Mouse (Mus musculus): ENCODE results near the gene Shank2. TPM values are rescaled to one million over a fixed set of nuclear protein-coding genes. Genes with fewer than 3 reads are reported as not detected.

Shank2 gene
- total and polyA plus RNA-seq, 3 experiments: not detected

DNA sequence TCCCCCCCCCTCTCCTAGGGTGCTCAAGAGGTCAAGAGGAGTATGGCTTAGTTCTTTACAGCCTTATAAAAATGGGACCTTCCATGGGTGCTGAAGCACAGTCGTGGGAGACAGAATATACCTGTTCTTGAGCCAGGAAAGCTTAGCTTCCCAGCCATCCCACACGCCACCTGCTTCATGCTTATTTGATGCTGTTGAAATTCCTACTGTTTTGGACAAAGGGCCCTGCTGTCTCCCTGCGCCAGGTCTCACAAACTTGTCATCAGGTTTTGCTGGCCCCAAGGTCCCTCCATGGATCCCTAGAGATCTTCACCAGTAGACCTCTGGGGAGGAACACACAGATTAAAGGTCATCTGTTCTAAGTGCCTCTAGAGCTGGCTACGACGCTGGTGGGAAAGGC lies 204.5 kb downstream of the Shank2 start:
- Histone ChIP-seq H3K27ac (ENCODE audit: control insufficient read depth, low read depth, low read length) (no peak overlapping the region), H3K9me3 (replicated peaks; ENCODE audit: insufficient read depth, low read length) (no peaks in the 10 kb centered on the region), H3K9ac (ENCODE audit: control insufficient read depth, low read depth, low read length, poor library complexity, severe bottlenecking) (no peak overlapping the region), H3K27me3 (ENCODE audit: control insufficient read depth in 1 of 2, insufficient read depth in 2 of 2, low read length in 2 of 2) (no peaks in the 10 kb centered on the region), H3K4me3 (ENCODE audit: control insufficient read depth in 1 of 2, insufficient read depth in 1 of 2, low read depth in 2 of 2, low read length in 2 of 2) (no peak overlapping the region), H3K4me1 (ENCODE audit: control insufficient read depth in 1 of 2, insufficient read depth in 2 of 2, low read length in 2 of 2) (no peaks in the 10 kb centered on the region), H3K79me2 (ENCODE audit: control insufficient read depth, insufficient read depth, low read length, poor library complexity) (no peaks in the 10 kb centered on the region), H3K36me3 (ENCODE audit: control insufficient read depth in 1 of 2, insufficient read depth in 2 of 2, low read length in 2 of 2) (no peaks in the 10 kb centered on the region)
- no peak for DNase-seq (ENCODE audit: low read depth, low spot score)
- TF ChIP-seq RAD21 (IDR thresholded peaks at IDR 0.05; ENCODE audit: low read depth, low read length): no peak
- no peak for TF ChIP-seq POLR2A (IDR thresholded peaks at IDR 0.05; ENCODE audit: control insufficient read depth in 1 of 2, insufficient read depth in 1 of 2, low read depth in 1 of 2, low read length in 2 of 2, poor library complexity in 1 of 2)
- no peak for TF ChIP-seq TCF12 (IDR thresholded peaks at IDR 0.05; ENCODE audit: low read depth, low read length)
- TF ChIP-seq CHD2 (IDR thresholded peaks at IDR 0.05; ENCODE audit: low read length): no peak
- TF ChIP-seq CTCF (IDR thresholded peaks at IDR 0.05 in 2 of 3, conservative IDR thresholded peaks at IDR 0.05 in 1 of 3; ENCODE audit: control insufficient read depth in 1 of 3, insufficient read depth in 1 of 3, low read depth in 2 of 3, low read length in 3 of 3, poor library complexity in 1 of 3, severe bottlenecking in 1 of 3): no peak
- no peak for TF ChIP-seq MYC (IDR thresholded peaks at IDR 0.05; ENCODE audit: low read depth, low read length)
- no peak for TF ChIP-seq MAFK (IDR thresholded peaks at IDR 0.05; ENCODE audit: borderline replicate concordance, low read depth, low read length)

DNA sequence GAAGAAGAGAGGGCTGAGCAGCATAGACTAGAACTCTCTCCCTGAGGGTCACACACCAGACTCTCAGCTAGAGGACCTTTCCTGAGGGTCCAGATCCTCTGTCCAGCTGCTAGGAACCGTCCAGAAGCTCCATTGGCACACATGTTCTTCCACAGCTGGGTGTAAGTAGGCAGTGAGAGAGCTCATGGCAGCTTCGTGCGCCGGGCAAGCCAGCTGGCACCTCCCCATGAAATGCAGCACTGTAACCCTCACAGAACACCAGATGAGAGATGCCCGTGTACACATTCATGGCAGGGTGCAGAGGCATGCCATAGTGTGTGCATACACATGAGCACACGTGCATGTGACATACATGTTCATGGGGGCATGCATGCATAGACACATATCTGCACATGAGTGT lies 205.4 kb downstream of the Shank2 start:
- no peak overlapping the region for H3K4me3 ChIP-seq (ENCODE audit: control insufficient read depth in 1 of 2, insufficient read depth in 1 of 2, low read depth in 2 of 2, low read length in 2 of 2)
- H3K27me3 ChIP-seq (ENCODE audit: control insufficient read depth in 1 of 2, insufficient read depth in 2 of 2, low read length in 2 of 2): no peaks in the 10 kb centered on the region
- H3K79me2 ChIP-seq (ENCODE audit: control insufficient read depth, insufficient read depth, low read length, poor library complexity): no peaks in the 10 kb centered on the region
- no peaks in the 10 kb centered on the region for H3K9me3 ChIP-seq (replicated peaks; ENCODE audit: insufficient read depth, low read length)
- no peak overlapping the region for H3K9ac ChIP-seq (ENCODE audit: control insufficient read depth, low read depth, low read length, poor library complexity, severe bottlenecking)
- no peaks in the 10 kb centered on the region for H3K4me1 ChIP-seq (ENCODE audit: control insufficient read depth in 1 of 2, insufficient read depth in 2 of 2, low read length in 2 of 2)
- DNase-seq (ENCODE audit: low read depth, low spot score): no peak
- no peaks in the 10 kb centered on the region for H3K36me3 ChIP-seq (ENCODE audit: control insufficient read depth in 1 of 2, insufficient read depth in 2 of 2, low read length in 2 of 2)
- no peak overlapping the region for H3K27ac ChIP-seq (ENCODE audit: control insufficient read depth, low read depth, low read length)
- no peak for TF ChIP-seq BHLHE40 (IDR thresholded peaks at IDR 0.05; ENCODE audit: borderline replicate concordance, low read depth, low read length)
- TF ChIP-seq CTCF (IDR thresholded peaks at IDR 0.05 in 2 of 3, conservative IDR thresholded peaks at IDR 0.05 in 1 of 3; ENCODE audit: control insufficient read depth in 1 of 3, insufficient read depth in 1 of 3, low read depth in 2 of 3, low read length in 3 of 3, poor library complexity in 1 of 3, severe bottlenecking in 1 of 3): no peak
- no peak for TF ChIP-seq HCFC1 (IDR thresholded peaks at IDR 0.05; ENCODE audit: low read depth, low read length)
- TF ChIP-seq MYB (IDR thresholded peaks at IDR 0.05; ENCODE audit: low read depth, low read length): no peak
- no peak for TF ChIP-seq CHD2 (IDR thresholded peaks at IDR 0.05; ENCODE audit: low read length)
- no peak for TF ChIP-seq JUND (IDR thresholded peaks at IDR 0.05; ENCODE audit: low read depth, low read length)
- TF ChIP-seq GATA1 (IDR thresholded peaks at IDR 0.05; ENCODE audit: low read depth, low read length): no peak

DNA sequence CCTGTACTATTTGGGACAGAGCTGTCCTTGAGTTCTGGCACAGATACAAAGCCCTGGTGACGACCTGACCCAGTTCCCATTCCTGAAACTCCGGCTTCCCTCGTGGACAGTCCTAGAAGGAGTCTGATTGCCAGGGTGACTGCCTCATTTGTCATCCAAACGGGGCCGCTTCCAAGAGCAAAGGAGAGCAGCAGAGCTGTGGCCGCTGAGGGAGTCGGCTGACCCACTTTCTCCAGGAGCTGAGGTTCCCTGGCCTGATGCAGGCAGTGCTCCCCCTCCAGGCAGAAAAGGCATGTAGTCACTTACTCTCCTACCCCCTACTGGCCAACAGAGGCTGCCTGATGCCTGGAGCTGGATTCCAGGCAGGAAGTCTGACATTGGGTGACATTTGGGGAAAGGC lies 206.1 kb downstream of the Shank2 start:
- no peak overlapping the region for H3K4me3 ChIP-seq (ENCODE audit: control insufficient read depth in 1 of 2, insufficient read depth in 1 of 2, low read depth in 2 of 2, low read length in 2 of 2)
- H3K9ac ChIP-seq (ENCODE audit: control insufficient read depth, low read depth, low read length, poor library complexity, severe bottlenecking): no peak overlapping the region
- TF ChIP-seq EP300 (IDR thresholded peaks at IDR 0.05; ENCODE audit: low read depth in 1 of 2, low read length in 2 of 2) (no peak), ETS1 (IDR thresholded peaks at IDR 0.05; ENCODE audit: low read depth, low read length) (no peak), MEF2A (IDR thresholded peaks at IDR 0.05; ENCODE audit: extremely low read depth, insufficient replicate concordance, low read depth, low read length, poor library complexity, severe bottlenecking) (no peak), MAZ (IDR thresholded peaks at IDR 0.05; ENCODE audit: low read depth, low read length) (no peak), ZNF384 (IDR thresholded peaks at IDR 0.05; ENCODE audit: low read depth, low read length) (no peak), SIN3A (IDR thresholded peaks at IDR 0.05; ENCODE audit: low read length) (no peak), HCFC1 (IDR thresholded peaks at IDR 0.05; ENCODE audit: low read depth, low read length) (no peak), POLR2AphosphoS5 (IDR thresholded peaks at IDR 0.05; ENCODE audit: borderline replicate concordance, low read depth, low read length) (no peak), E2F4 (IDR thresholded peaks at IDR 0.05; ENCODE audit: borderline replicate concordance, low read depth, low read length) (no peak), ELF1 (IDR thresholded peaks at IDR 0.05; ENCODE audit: low read depth, low read length) (no peak)
- H3K79me2 ChIP-seq (ENCODE audit: control insufficient read depth, insufficient read depth, low read length, poor library complexity): no peaks in the 10 kb centered on the region
- no peaks in the 10 kb centered on the region for H3K9me3 ChIP-seq (replicated peaks; ENCODE audit: insufficient read depth, low read length)
- no peaks in the 10 kb centered on the region for H3K36me3 ChIP-seq (ENCODE audit: control insufficient read depth in 1 of 2, insufficient read depth in 2 of 2, low read length in 2 of 2)
- no peak overlapping the region for H3K27ac ChIP-seq (ENCODE audit: control insufficient read depth, low read depth, low read length)
- no peaks in the 10 kb centered on the region for H3K4me1 ChIP-seq (ENCODE audit: control insufficient read depth in 1 of 2, insufficient read depth in 2 of 2, low read length in 2 of 2)
- H3K27me3 ChIP-seq (ENCODE audit: control insufficient read depth in 1 of 2, insufficient read depth in 2 of 2, low read length in 2 of 2): no peaks in the 10 kb centered on the region
- DNase-seq (ENCODE audit: low read depth, low spot score): no peak
